Mouse (Mus musculus) megakaryocyte progenitor cell, adult 5-6 weeks (primary cell): ENCODE measurements around the gene Sf3a2. TPM values are rescaled to one million over a fixed set of nuclear protein-coding genes. Genes with fewer than 3 reads are reported as not detected.

Source experiments
- ATAC-seq: replicated peaks from 2 replicates; pipeline ENCODE4 v1.8.0; 2016; ENCODE audit warnings: mild to moderate bottlenecking, moderate TSS enrichment, inconsistent platforms; ENCODE audit not compliant: poor library complexity
- total RNA-seq, 2 experiments: library from RNA; stranded (forward) in 1 of 2; stranded (reverse) in 1 of 2; fragments of 157-497, 149-512 nt in 1 of 2; fragments of 200-1000 nt in 1 of 2; gene quantifications; 2 replicates each; pipeline versions ENCODE4 v1.2.3 to v1.2.4; 2015 to 2017

Gene Sf3a2
- total RNA-seq, 2 experiments from 2014 or later, result 11.5 to 74.9 TPM

DNA sequence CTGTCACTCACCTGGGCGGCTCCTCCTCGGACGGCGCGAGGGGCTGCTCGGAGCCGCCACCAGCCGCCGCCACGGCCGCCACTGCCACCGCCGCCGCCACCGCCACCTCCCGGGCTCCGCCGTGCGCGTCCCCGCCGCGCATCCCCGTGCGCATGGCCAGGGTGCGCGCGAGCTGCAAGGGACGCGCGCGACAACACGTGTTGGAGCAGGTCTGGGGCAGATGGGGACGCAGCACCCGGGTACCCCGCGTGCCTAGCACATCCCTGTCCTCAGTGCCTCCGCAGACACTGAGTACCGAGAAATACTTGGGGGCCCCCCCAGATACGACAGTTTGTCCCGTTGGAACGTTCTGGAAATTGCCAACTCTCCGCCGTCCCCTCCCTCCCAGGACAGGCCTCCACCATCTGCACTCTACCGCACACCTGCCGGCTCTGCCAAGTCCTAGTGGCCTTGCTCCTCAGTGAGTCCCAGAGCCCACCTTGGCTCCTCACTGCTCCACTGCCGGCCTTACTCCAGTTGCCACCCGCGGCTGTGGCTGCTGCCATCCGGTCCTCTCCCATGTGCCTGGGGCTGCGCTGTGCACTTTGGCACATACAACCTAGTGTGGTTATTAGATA lies 46.0 kb downstream of the Sf3a2 start, which contains the start of gene Lingo3:
TSS of gene Lingo3 (minus strand) at position 109 of the 617 bp plus-strand sequence.
- 0 out of 2 replicates have a peak, but pooled peaks have one; percentile 18 for ATAC-seq

DNA sequence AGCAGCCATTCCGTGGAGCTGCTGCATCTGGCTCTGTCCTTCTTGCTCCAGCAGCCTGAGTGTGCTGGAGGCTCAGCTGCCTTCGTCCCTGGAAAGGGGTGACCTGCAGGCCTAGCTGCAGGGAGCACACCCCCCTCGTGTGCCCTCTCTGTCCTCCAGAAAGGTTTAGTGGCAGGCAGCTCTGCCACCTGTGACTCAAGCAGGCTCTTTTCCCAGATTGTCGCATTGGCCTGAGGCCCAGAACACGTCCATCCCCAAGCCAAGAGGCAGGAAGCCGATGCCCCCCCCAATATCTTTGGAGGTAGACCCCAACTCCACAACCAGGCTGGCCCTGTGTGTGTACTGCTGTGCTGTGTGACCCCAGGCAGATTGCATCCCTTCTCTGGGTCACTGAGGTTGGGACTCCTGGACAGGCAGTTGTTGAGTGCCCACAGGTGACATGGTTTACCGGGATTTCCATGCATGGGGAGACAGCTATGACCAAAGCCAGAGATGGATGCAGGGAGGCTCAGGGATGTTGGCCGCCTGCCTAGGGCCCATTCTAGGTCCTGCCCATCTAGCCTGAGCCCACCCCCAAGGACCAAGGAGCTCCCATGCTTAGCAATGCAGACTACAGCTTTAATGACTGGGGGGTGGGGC lies 47.2 kb downstream of the Sf3a2 start:
- ATAC-seq, result no peak

DNA sequence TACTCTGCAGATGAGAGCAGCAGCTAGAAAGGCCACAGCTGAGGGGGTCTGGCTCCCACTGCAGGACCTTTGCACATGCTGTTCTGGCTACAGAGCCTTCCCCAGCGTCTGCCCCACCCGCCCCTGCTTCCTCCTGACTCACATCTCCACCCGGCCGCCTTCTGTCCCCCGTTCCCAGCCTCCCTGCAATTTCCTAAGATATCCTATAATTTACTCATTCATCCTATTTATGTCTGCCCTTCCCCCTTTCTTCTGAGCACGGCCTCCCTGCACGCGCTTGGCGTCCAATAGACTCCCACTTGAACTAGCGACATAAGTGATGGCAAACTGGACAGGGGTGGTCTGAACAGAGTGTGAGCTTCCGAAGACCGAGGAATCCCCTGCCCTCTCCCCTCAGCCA lies 47.7 kb downstream of the Sf3a2 start:
- no peak for ATAC-seq

DNA sequence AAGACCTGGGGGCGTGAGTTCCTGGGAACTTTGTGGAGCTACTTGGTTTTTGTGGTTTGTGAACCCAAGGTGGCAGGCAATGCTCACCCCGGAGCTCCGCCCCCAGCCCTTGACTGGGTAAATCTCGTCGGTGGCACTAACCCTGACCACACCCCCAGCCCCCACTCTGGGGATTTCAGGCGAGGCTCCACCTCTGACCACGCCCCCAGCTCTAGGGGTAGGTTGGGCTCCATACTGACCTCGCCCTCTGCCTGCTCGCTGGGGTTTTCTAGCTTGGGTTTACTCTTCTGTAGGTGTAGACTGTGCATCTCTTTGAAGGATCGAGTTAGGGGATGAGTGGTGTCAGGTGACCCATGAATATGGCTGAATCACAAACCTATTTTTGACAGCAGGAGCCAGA lies 50.6 kb downstream of the Sf3a2 start:
- ATAC-seq, result peak; percentile 95

Other genes with a start within 250 kb of the Sf3a2 start
- 34.1 and 35.2 TPM in 2 replicates for gene Rexo1, start 236.6 kb upstream of the Sf3a2 start, total RNA-seq (2015)
- 17.1 and 19.2 TPM in 2 replicates for gene Rexo1, start 236.6 kb upstream of the Sf3a2 start, total RNA-seq (2017)
- 5.3 and 5.4 TPM in 2 replicates for gene Klf16, start 220.9 kb upstream of the Sf3a2 start, total RNA-seq (2015)
- gene Klf16, start 220.9 kb upstream of the Sf3a2 start, total RNA-seq (2017), result 4.3 and 6.0 TPM in 2 replicates
- 59.7 and 79.8 TPM in 2 replicates for gene Abhd17a, start 207.9 kb upstream of the Sf3a2 start, total RNA-seq (2015)
- gene Abhd17a, start 207.9 kb upstream of the Sf3a2 start, total RNA-seq (2017), result 20.5 and 29.4 TPM in 2 replicates
- 25.9 and 27.2 TPM in 2 replicates for gene Scamp4, start 195.3 kb upstream of the Sf3a2 start, total RNA-seq (2015)
- 11.2 and 15.9 TPM in 2 replicates for gene Scamp4, start 195.3 kb upstream of the Sf3a2 start, total RNA-seq (2017)
- 0.57 and 0.81 TPM in 2 replicates for gene Adat3, start 195.3 kb upstream of the Sf3a2 start, total RNA-seq (2015)
- gene Adat3, start 195.3 kb upstream of the Sf3a2 start, total RNA-seq (2017), result 0.08 TPM in 1 of 2 replicates, not detected in the other
- 0.17 and 0.57 TPM in 2 replicates for gene Gm49322, start 192.2 kb upstream of the Sf3a2 start, total RNA-seq (2015)
- 0.61 TPM in 1 of 2 replicates, not detected in the other for gene Gm49322, start 192.2 kb upstream of the Sf3a2 start, total RNA-seq (2017)
- 39.1 and 43.1 TPM in 2 replicates for gene Csnk1g2, start 175.4 kb upstream of the Sf3a2 start, total RNA-seq (2015)
- gene Csnk1g2, start 175.4 kb upstream of the Sf3a2 start, total RNA-seq (2017), result 127 and 171 TPM in 2 replicates
- gene Btbd2, start 141.1 kb upstream of the Sf3a2 start, total RNA-seq (2015), result 10.5 and 13.2 TPM in 2 replicates
- 19.9 and 25.7 TPM in 2 replicates for gene Btbd2, start 141.1 kb upstream of the Sf3a2 start, total RNA-seq (2017)
- 40.1 and 46.2 TPM in 2 replicates for gene Mknk2, start 120.1 kb upstream of the Sf3a2 start, total RNA-seq (2015)
- 32.8 and 44.4 TPM in 2 replicates for gene Mknk2, start 120.1 kb upstream of the Sf3a2 start, total RNA-seq (2017)
- 26.4 and 31.9 TPM in 2 replicates for gene Mob3a, start 96.2 kb upstream of the Sf3a2 start, total RNA-seq (2015)
- gene Mob3a, start 96.2 kb upstream of the Sf3a2 start, total RNA-seq (2017), result 34.9 and 39.0 TPM in 2 replicates
- gene Izumo4, start 96.0 kb upstream of the Sf3a2 start, total RNA-seq (2015), result 7.0 and 13.6 TPM in 2 replicates
- 1.7 and 4.3 TPM in 2 replicates for gene Izumo4, start 96.0 kb upstream of the Sf3a2 start, total RNA-seq (2017)
- gene Ap3d1, start 55.9 kb upstream of the Sf3a2 start, total RNA-seq (2015), result 31.5 and 40.3 TPM in 2 replicates
- gene Ap3d1, start 55.9 kb upstream of the Sf3a2 start, total RNA-seq (2017), result 34.7 and 48.7 TPM in 2 replicates
- gene Dot1l, start 43.0 kb upstream of the Sf3a2 start, total RNA-seq (2015), result 29.2 and 34.8 TPM in 2 replicates
- gene Dot1l, start 43.0 kb upstream of the Sf3a2 start, total RNA-seq (2017), result 9.0 and 9.7 TPM in 2 replicates
- 64.8 and 78.7 TPM in 2 replicates for gene Plekhj1, start 428 bp downstream of the Sf3a2 start, total RNA-seq (2015)
- gene Plekhj1, start 428 bp downstream of the Sf3a2 start, total RNA-seq (2017), result 32.6 and 43.9 TPM in 2 replicates
- gene Amh, start 7.0 kb downstream of the Sf3a2 start, total RNA-seq (2015), result not detected in 2 replicates
- 0.14 TPM in 1 of 2 replicates, not detected in the other for gene Amh, start 7.0 kb downstream of the Sf3a2 start, total RNA-seq (2017)
- gene Jsrp1, start 15.3 kb downstream of the Sf3a2 start, total RNA-seq (2015), result not detected in 2 replicates
- gene Jsrp1, start 15.3 kb downstream of the Sf3a2 start, total RNA-seq (2017), result not detected in 2 replicates
- 1,168 and 1,276 TPM in 2 replicates for gene Oaz1, start 28.5 kb downstream of the Sf3a2 start, total RNA-seq (2015)
- gene Oaz1, start 28.5 kb downstream of the Sf3a2 start, total RNA-seq (2017), result 222 and 291 TPM in 2 replicates
- not detected in 2 replicates for gene Lingo3, start 45.8 kb downstream of the Sf3a2 start, total RNA-seq (2015)
- not detected in 2 replicates for gene Lingo3, start 45.8 kb downstream of the Sf3a2 start, total RNA-seq (2017)
- gene Lsm7, start 57.0 kb downstream of the Sf3a2 start, total RNA-seq (2015), result 125 and 137 TPM in 2 replicates
- gene Lsm7, start 57.0 kb downstream of the Sf3a2 start, total RNA-seq (2017), result 307 and 354 TPM in 2 replicates
- gene Sppl2b, start 57.1 kb downstream of the Sf3a2 start, total RNA-seq (2015), result 17.7 and 18.2 TPM in 2 replicates
- 29.4 and 39.4 TPM in 2 replicates for gene Sppl2b, start 57.1 kb downstream of the Sf3a2 start, total RNA-seq (2017)
- not detected in 2 replicates for gene Tmprss9, start 73.7 kb downstream of the Sf3a2 start, total RNA-seq (2015)
- not detected in 2 replicates for gene Tmprss9, start 73.7 kb downstream of the Sf3a2 start, total RNA-seq (2017)
- gene Timm13, start 102.8 kb downstream of the Sf3a2 start, total RNA-seq (2015), result 132 and 150 TPM in 2 replicates
- gene Timm13, start 102.8 kb downstream of the Sf3a2 start, total RNA-seq (2017), result 55.3 and 100 TPM in 2 replicates
- 11.7 and 13.9 TPM in 2 replicates for gene Lmnb2, start 120.0 kb downstream of the Sf3a2 start, total RNA-seq (2015)
- gene Lmnb2, start 120.0 kb downstream of the Sf3a2 start, total RNA-seq (2017), result 49.3 and 56.9 TPM in 2 replicates
- gene Gadd45b, start 131.9 kb downstream of the Sf3a2 start, total RNA-seq (2015), result 18.7 and 20.7 TPM in 2 replicates
- 17.6 and 17.9 TPM in 2 replicates for gene Gadd45b, start 131.9 kb downstream of the Sf3a2 start, total RNA-seq (2017)
- gene Gng7, start 216.7 kb downstream of the Sf3a2 start, total RNA-seq (2015), result 0.44 and 0.57 TPM in 2 replicates
- gene Gng7, start 216.7 kb downstream of the Sf3a2 start, total RNA-seq (2017), result 0.83 and 1.2 TPM in 2 replicates
- not detected in 2 replicates for gene Diras1, start 227.5 kb downstream of the Sf3a2 start, total RNA-seq (2015)
- not detected in 2 replicates for gene Diras1, start 227.5 kb downstream of the Sf3a2 start, total RNA-seq (2017)
- 1.9 and 2.3 TPM in 2 replicates for gene Slc39a3, start 239.2 kb downstream of the Sf3a2 start, total RNA-seq (2015)
- gene Slc39a3, start 239.2 kb downstream of the Sf3a2 start, total RNA-seq (2017), result 4.2 and 5.0 TPM in 2 replicates